Mouse (Mus musculus) embryonic fibroblast, embryonic 13.5 days (primary cell): ENCODE results near the gene Hspg2.

Experiments used
- CTCF ChIP-seq: IDR thresholded peaks from 2 replicates; pipeline ENCODE4 v1.5.1; 2011; ENCODE audit warnings: mild to moderate bottlenecking, control low read depth, low read length, moderate library complexity, borderline replicate concordance; ENCODE audit not compliant: insufficient read depth
- POLR2A ChIP-seq: IDR thresholded peaks from 2 replicates; pipeline ENCODE4 v1.6.1; 2011; ENCODE audit warnings: low read depth, mild to moderate bottlenecking, control low read depth, low read length, moderate library complexity

DNA sequence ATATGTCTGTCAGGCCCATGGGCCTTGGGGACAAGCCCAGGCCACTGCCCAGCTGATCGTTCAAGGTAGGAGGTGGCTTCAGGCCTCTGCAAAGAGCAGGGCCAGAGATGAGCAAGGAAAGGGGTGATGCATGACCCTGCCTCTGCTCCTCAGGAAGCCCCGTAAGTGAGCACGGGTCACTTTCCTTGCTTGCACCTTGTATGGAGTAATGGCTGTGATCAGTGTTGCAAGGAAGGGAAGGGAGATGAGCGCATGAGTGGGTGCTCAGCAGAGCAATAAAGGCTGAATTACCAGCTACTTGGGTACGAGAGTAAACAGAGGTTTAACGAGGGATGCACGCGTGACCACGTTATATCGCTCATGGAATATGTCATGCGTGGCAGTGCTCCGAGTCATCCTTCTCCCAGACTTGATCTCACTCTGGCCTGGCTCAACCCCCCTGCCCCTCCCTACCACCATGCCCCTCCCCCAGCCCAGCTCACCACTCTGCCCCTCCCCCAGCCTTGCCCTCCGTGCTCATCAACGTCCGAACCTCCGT is 88.2 kb downstream of the Hspg2 start:
- TF ChIP-seq POLR2A = no peak
- no peak for TF ChIP-seq CTCF
